ENCODE assay signal across 22 mouse cellular contexts in the genomic region with DNA sequence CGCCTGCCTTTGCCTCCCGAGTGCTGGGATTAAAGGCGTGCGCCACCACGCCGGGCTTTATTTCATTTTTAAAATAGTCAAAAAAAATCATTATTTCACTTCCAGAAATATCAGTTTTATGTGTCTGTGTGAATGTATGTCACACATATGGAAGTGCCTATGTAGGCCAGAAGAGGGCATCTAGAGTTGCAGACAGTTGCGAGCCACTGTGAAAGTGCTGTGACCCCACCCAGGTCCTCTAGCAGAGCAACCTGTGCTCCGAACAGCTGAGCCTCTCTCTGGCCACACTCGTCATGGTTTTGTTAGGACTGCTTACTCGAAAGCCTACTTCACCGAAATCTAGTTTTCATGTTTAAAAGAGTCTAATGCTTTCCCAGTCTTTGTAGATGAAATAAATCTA. TPM values are rescaled to one million over a fixed set of nuclear protein-coding genes. Genes with fewer than 3 reads are reported as not detected.
DNase-seq lines count a peak whose midpoint lies in the region; TF ChIP-seq lines count a peak whose summit lies in the region.
"Had no signal": no experiment of that assay in that cellular context is flagged by ENCODE, and none has a peak within 500 bp of the region (broad histone marks: within the 10 kb centered on the region; RNA-seq: fewer than 3 reads in every experiment).

No protein-coding gene starts in this region.

- DNase-seq in ES-CJ7 (ENCODE audit: low read depth, low spot score), result peak; percentile 61
- peak; percentile 21 for DNase-seq in ES-E14 (ENCODE audit: low read depth, low spot score)
- DNase-seq in ZHBTc4 (ENCODE audit: low read depth, low spot score), result peak; percentile 61
- DNase-seq in cerebellum, adult 2 months, result no peak
- DNase-seq in right cerebral cortex, postnatal 36 days (ENCODE audit: low spot score in 2 of 2), result no peak
- DNase-seq: cerebellum, adult 11 months; cerebellum, adult 9-10 months had no signal

- no peak for TF ChIP-seq CTCF in cerebellum, adult 2 months (IDR thresholded peaks at IDR 0.05; ENCODE audit: borderline replicate concordance, insufficient read depth, low read depth, low read length)

- H3K27ac ChIP-seq in ES-E14 (ENCODE audit: insufficient read depth, low read depth, low read length, poor library complexity, severe bottlenecking), result no peak overlapping the region
- no peak overlapping the region for H3K27ac ChIP-seq in cerebellum, adult 2 months (ENCODE audit: insufficient read depth, low read length)
- H3K27ac ChIP-seq: embryonic facial prominence, embryonic 10.5 days; embryonic facial prominence, embryonic 12.5 days had no signal

- no peak overlapping the region for H3K9ac ChIP-seq in ES-E14 (ENCODE audit: insufficient read depth, low read depth, low read length, poor library complexity, severe bottlenecking)
- H3K9ac ChIP-seq: embryonic facial prominence, embryonic 12.5 days had no signal

- in situ Hi-C loops in ES-E14 (cut with MboI; ENCODE audit: low sequenced_read_pairs in 2 of 2, unreplicated experiment in 2 of 2), result no loop called here

- H3K4me1 ChIP-seq in ES-E14 (ENCODE audit: control insufficient read depth in 2 of 2, insufficient read depth in 2 of 2, low read length in 2 of 2, poor library complexity in 1 of 2), result no peaks in the 10 kb centered on the region
- H3K4me1 ChIP-seq in cerebellum, adult 2 months (ENCODE audit: control insufficient read depth, insufficient read depth, low read length), result no peaks in the 10 kb centered on the region
- H3K4me1 ChIP-seq: embryonic facial prominence, embryonic 10.5 days; embryonic facial prominence, embryonic 12.5 days had no signal

- no peaks in the 10 kb centered on the region for H3K36me3 ChIP-seq in ES-E14 (ENCODE audit: control insufficient read depth, insufficient read depth, low read length, poor library complexity, severe bottlenecking)
- H3K36me3 ChIP-seq: embryonic facial prominence, embryonic 10.5 days; embryonic facial prominence, embryonic 12.5 days had no signal

- over 99% methylated on average over 11 of the region's 11 CpGs for WGBS in cerebellum, adult 2 months

- no peak overlapping the region for H3K4me3 ChIP-seq in ES-E14 (ENCODE audit: insufficient read depth in 1 of 2, low read depth in 1 of 2, low read length in 2 of 2, poor library complexity in 1 of 2, severe bottlenecking in 1 of 2)
- H3K4me3 ChIP-seq in cerebellum, adult 2 months (replicated peaks; ENCODE audit: insufficient read depth, low read depth, low read length), result no peak overlapping the region
- H3K4me3 ChIP-seq: embryonic facial prominence, embryonic 10.5 days; embryonic facial prominence, embryonic 12.5 days had no signal

- no peak for TF ChIP-seq POLR2A in cerebellum, adult 2 months (IDR thresholded peaks at IDR 0.05; ENCODE audit: borderline replicate concordance, insufficient read depth, low read length)

- H3K27me3 ChIP-seq in cerebellum, adult 2 months (ENCODE audit: control insufficient read depth, insufficient read depth, low read length), result no peaks in the 10 kb centered on the region
- H3K27me3 ChIP-seq: embryonic facial prominence, embryonic 12.5 days had no signal

- no peaks in the 10 kb centered on the region for H3K9me3 ChIP-seq in ES-E14 (ENCODE audit: control insufficient read depth, insufficient read depth, low read depth, low read length)
- H3K9me3 ChIP-seq: embryonic facial prominence, embryonic 10.5 days; embryonic facial prominence, embryonic 12.5 days had no signal

TF ChIP-seq in ES-E14, 5 proteins besides CTCF, POLR2A, EP300 and RAD21:
- TF ChIP-seq MAFK (IDR thresholded peaks at IDR 0.05; ENCODE audit: insufficient read depth, low read depth, low read length), result no peak
- no peak for TF ChIP-seq ZNF384 (IDR thresholded peaks at IDR 0.05; ENCODE audit: low read depth, low read length)
- no peak for TF ChIP-seq CHD2 (IDR thresholded peaks at IDR 0.05; ENCODE audit: low read depth, low read length)
- TF ChIP-seq ZC3H11A (IDR thresholded peaks at IDR 0.05; ENCODE audit: borderline replicate concordance, low read depth, low read length), result no peak
- no peak for TF ChIP-seq HCFC1 (IDR thresholded peaks at IDR 0.05; ENCODE audit: borderline replicate concordance, insufficient read depth, low read length)
TF ChIP-seq in ES-E14: peak in this region for 0.

RNA-seq across cellular contexts. Expression of a gene that starts 15.0 kb away (rescaled TPM):
- total RNA-seq in ES-E14 (2012; rRNA removed), result 35.9 and 36.9 TPM in 2 replicates
- 19.2 and 20.9 TPM in 2 replicates for polyA plus RNA-seq in cerebellum, adult 2 months (2012; rRNA removed)

RNA-seq across cellular contexts. Expression of a gene that starts 27.8 kb away (rescaled TPM):
- total RNA-seq in ES-E14 (2012; rRNA removed), result 0.53 and 1.3 TPM in 2 replicates
- 0.59 and 1.2 TPM in 2 replicates for polyA plus RNA-seq in cerebellum, adult 2 months (2012; rRNA removed)
- total RNA-seq: adrenal gland, postnatal 25 days; MEL had no signal
- polyA plus RNA-seq: adrenal gland, adult 2 months had no signal

RNA-seq across cellular contexts. Expression of a gene that starts 53.8 kb away (rescaled TPM):
- not detected in 2 replicates for total RNA-seq in ES-E14 (2012; rRNA removed)
- polyA plus RNA-seq in cerebellum, adult 2 months (2012; rRNA removed), result not detected in 2 replicates
- total RNA-seq: adrenal gland, adult 2 months; adrenal gland, postnatal 10 days; adrenal gland, postnatal 25 days; adrenal gland, postnatal 4 days; MEL had no signal
- polyA plus RNA-seq: adrenal gland, adult 2 months; brain, embryonic 14.5 days; C2C12; cortical plate, adult 2 months; embryonic facial prominence, embryonic 10.5 days; embryonic facial prominence, embryonic 12.5 days; embryonic facial prominence, embryonic 14.5 days; forebrain, embryonic 11.5 days; forebrain, embryonic 14.5 days; forebrain, embryonic 16.5 days; frontal cortex, adult 2 months had no signal

Comparison
In these comparisons a context has a peak if more than half of its experiments do, and no peak if none do; other contexts are left out.
1. DNase-seq: peak in ES-CJ7 (single experiment), ES-E14 (single experiment) and ZHBTc4 (single experiment); none in cerebellum, adult 2 months (0 of 2) and right cerebral cortex, postnatal 36 days (0 of 2).